Mouse (Mus musculus): ENCODE measurements at regions not wholly inside any gene's neighbourhood (a gene's known extent, or its start where the extent isn't known, plus 50 kb on each side); places are given as distances from the start of the nearest gene placed in this dataset.
"Not testable (repeated sequence)": the region's sequence is repeated elsewhere in the genome, so short reads cannot be mapped to it uniquely, and the experiment has no call there.

DNA sequence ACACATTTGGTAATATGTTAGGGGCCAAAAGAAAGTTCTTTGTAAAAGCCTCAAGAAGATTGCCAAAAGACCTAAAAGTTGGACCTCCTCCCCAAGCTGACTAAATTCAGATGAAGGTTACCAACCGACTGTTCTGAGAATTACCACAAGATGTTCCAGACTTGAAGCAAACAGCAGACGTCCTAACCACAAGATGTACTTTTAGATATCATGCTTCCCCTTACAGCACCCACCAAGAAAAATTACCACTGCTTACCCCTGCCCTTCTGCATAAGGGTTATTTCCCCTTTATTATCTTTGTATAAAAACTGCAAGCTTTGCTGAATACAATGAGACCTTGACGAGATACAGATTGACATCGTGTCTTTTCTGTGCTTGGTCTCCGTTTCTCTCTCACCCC is 121.6 kb upstream of the Cst10 start:
- H3K4me2 ChIP-seq (ENCODE audit: insufficient read depth, low read depth, poor library complexity, severe bottlenecking): no peak overlapping the region
- in situ Hi-C loops (cut with MboI; ENCODE audit: low pct_ligation_motif_present, low pct_unique_long_range_greater_than_20kb, low sequenced_read_pairs) (no loop called here), dilution Hi-C loops (cut with MboI; ENCODE audit: extremely low pct_ligation_motif_present, extremely low pct_unique_long_range_greater_than_20kb, low sequenced_read_pairs) (no loop called here)
- no peak overlapping the region for H3K9ac ChIP-seq (ENCODE audit: insufficient read depth, low read depth)
- no peaks in the 10 kb centered on the region for H3K9me3 ChIP-seq (replicated peaks; ENCODE audit: low read length)
- H3K36me3 ChIP-seq (replicated peaks in 1 of 2; ENCODE audit: control insufficient read depth in 1 of 2, insufficient read depth in 1 of 2, low read length in 1 of 2): no peaks in the 10 kb centered on the region
- no peak for DNase-seq (ENCODE audit: extremely low read depth)
- H3K4me1 ChIP-seq (ENCODE audit: control insufficient read depth in 1 of 2, insufficient read depth in 2 of 2): no peaks in the 10 kb centered on the region
- H3K4me3 ChIP-seq (replicated peaks in 1 of 3; ENCODE audit: low read depth in 2 of 3, low read length in 2 of 3, poor library complexity in 1 of 3): no peak overlapping the region
- no peaks in the 10 kb centered on the region for H3K79me2 ChIP-seq (replicated peaks; ENCODE audit: control insufficient read depth, extremely low read depth, insufficient read depth, poor library complexity, severe bottlenecking)
- no peaks in the 10 kb centered on the region for H3K27me3 ChIP-seq (replicated peaks)
- no peak overlapping the region for H3K27ac ChIP-seq (ENCODE audit: insufficient read depth, low read depth)
- TF ChIP-seq E2F4 (IDR thresholded peaks at IDR 0.05; ENCODE audit: insufficient replicate concordance, low read depth, low read length): no peak
- no peak for TF ChIP-seq NRF1 (IDR thresholded peaks at IDR 0.05; ENCODE audit: low read depth, low read length)
- no peak for TF ChIP-seq MXI1 (IDR thresholded peaks at IDR 0.05; ENCODE audit: low read depth, low read length)
- no peak for TF ChIP-seq UBTF (IDR thresholded peaks at IDR 0.05; ENCODE audit: low read depth, low read length)
- TF ChIP-seq PAX5 (IDR thresholded peaks at IDR 0.05; ENCODE audit: low read length): no peak
- no peak for TF ChIP-seq HCFC1 (IDR thresholded peaks at IDR 0.05; ENCODE audit: low read depth, low read length)
- no peak for TF ChIP-seq TCF12 (IDR thresholded peaks at IDR 0.05; ENCODE audit: low read depth, low read length)
- TF ChIP-seq ZMIZ1 (IDR thresholded peaks at IDR 0.05; ENCODE audit: low read depth, low read length): no peak
- no peak for TF ChIP-seq ELF1 (IDR thresholded peaks at IDR 0.05; ENCODE audit: low read depth, low read length)
- no peak for TF ChIP-seq BHLHE40 (IDR thresholded peaks at IDR 0.05; ENCODE audit: low read depth, low read length)
- TF ChIP-seq MAZ (IDR thresholded peaks at IDR 0.05; ENCODE audit: low read depth, low read length): no peak
- TF ChIP-seq MAFK (IDR thresholded peaks at IDR 0.05; ENCODE audit: insufficient replicate concordance, low read length): no peak

DNA sequence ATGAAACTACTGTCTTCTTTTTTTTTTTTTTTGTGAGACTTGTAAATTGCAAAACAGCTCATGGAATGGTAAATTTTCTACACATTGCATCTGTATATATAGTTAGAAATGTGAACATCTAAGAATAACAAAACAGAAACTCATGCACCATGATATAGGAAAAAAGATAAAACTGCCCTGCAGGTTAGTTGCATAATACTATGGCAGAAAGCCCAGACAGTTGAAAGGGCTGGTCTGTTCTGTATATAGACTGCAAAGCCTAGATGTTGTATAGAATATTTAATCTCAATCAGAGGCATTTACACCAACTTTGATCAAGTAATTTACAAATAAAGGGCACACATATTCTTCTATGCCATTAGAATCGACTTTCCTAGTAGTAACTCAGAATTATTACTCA is 120.7 kb upstream of the Cst10 start:
- no peak for DNase-seq (ENCODE audit: extremely low read depth)
- H3K9ac ChIP-seq (ENCODE audit: insufficient read depth, low read depth): no peak overlapping the region
- in situ Hi-C loops (cut with MboI; ENCODE audit: low pct_ligation_motif_present, low pct_unique_long_range_greater_than_20kb, low sequenced_read_pairs) (no loop called here), dilution Hi-C loops (cut with MboI; ENCODE audit: extremely low pct_ligation_motif_present, extremely low pct_unique_long_range_greater_than_20kb, low sequenced_read_pairs) (no loop called here)
- no peaks in the 10 kb centered on the region for H3K79me2 ChIP-seq (replicated peaks; ENCODE audit: control insufficient read depth, extremely low read depth, insufficient read depth, poor library complexity, severe bottlenecking)
- H3K36me3 ChIP-seq (replicated peaks in 1 of 2; ENCODE audit: control insufficient read depth in 1 of 2, insufficient read depth in 1 of 2, low read length in 1 of 2): no peaks in the 10 kb centered on the region
- H3K9me3 ChIP-seq (replicated peaks; ENCODE audit: low read length): no peaks in the 10 kb centered on the region
- TF ChIP-seq ETS1 (conservative IDR thresholded peaks at IDR 0.05; ENCODE audit: low read depth, low read length) (no peak), EP300 (IDR thresholded peaks at IDR 0.05; ENCODE audit: low read length) (no peak), MEF2A (IDR thresholded peaks at IDR 0.05; ENCODE audit: borderline replicate concordance, low read depth, low read length) (no peak), MAX (IDR thresholded peaks at IDR 0.05; ENCODE audit: low read length) (no peak), POLR2AphosphoS2 (IDR thresholded peaks at IDR 0.05; ENCODE audit: low read depth, low read length) (no peak), CTCF (conservative IDR thresholded peaks at IDR 0.05 in 1 of 2, IDR thresholded peaks at IDR 0.05 in 1 of 2; ENCODE audit: low read depth in 2 of 2, low read length in 2 of 2) (no peak), MXI1 (IDR thresholded peaks at IDR 0.05; ENCODE audit: low read depth, low read length) (no peak), ZKSCAN1 (IDR thresholded peaks at IDR 0.05; ENCODE audit: borderline replicate concordance, low read depth, low read length) (no peak), PAX5 (IDR thresholded peaks at IDR 0.05; ENCODE audit: low read length) (no peak), CHD1 (IDR thresholded peaks at IDR 0.05; ENCODE audit: low read depth, low read length) (no peak)
- no peaks in the 10 kb centered on the region for H3K27me3 ChIP-seq (replicated peaks)
- H3K4me3 ChIP-seq (replicated peaks in 1 of 3; ENCODE audit: low read depth in 2 of 3, low read length in 2 of 3, poor library complexity in 1 of 3): no peak overlapping the region
- no peaks in the 10 kb centered on the region for H3K4me1 ChIP-seq (ENCODE audit: control insufficient read depth in 1 of 2, insufficient read depth in 2 of 2)
- no peak overlapping the region for H3K27ac ChIP-seq (ENCODE audit: insufficient read depth, low read depth)
- H3K4me2 ChIP-seq (ENCODE audit: insufficient read depth, low read depth, poor library complexity, severe bottlenecking): no peak overlapping the region

DNA sequence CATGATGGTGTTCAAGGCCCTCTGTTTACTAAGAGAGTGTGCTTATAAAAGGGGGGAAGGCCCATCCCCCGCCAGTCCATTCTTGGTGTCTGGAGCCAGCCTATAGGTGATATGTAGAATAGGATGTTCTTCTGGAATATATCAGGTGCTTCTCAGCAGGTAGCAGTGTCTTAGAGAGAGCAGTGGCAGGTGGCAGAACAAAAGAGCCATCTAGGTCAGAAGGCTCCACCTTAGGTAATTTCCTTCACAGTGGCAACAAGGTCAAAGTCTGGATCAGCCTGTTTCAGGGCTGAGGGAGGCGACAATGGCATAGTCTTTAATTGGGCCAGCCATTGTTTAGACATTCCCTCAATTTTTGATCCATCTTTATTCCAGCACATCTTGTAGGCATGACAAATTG is 107.9 kb upstream of the Cst10 start:
- H3K36me3 ChIP-seq (replicated peaks in 1 of 2; ENCODE audit: control insufficient read depth in 1 of 2, insufficient read depth in 1 of 2, low read length in 1 of 2); in situ Hi-C loops (cut with MboI; ENCODE audit: low pct_ligation_motif_present, low pct_unique_long_range_greater_than_20kb, low sequenced_read_pairs); H3K4me1 ChIP-seq (ENCODE audit: control insufficient read depth in 1 of 2, insufficient read depth in 2 of 2); H3K27ac ChIP-seq (ENCODE audit: insufficient read depth, low read depth); H3K9me3 ChIP-seq (replicated peaks; ENCODE audit: low read length); dilution Hi-C loops (cut with MboI; ENCODE audit: extremely low pct_ligation_motif_present, extremely low pct_unique_long_range_greater_than_20kb, low sequenced_read_pairs); H3K9ac ChIP-seq (ENCODE audit: insufficient read depth, low read depth); H3K4me3 ChIP-seq (replicated peaks in 1 of 3; ENCODE audit: low read depth in 2 of 3, low read length in 2 of 3, poor library complexity in 1 of 3); H3K79me2 ChIP-seq (replicated peaks; ENCODE audit: control insufficient read depth, extremely low read depth, insufficient read depth, poor library complexity, severe bottlenecking); H3K27me3 ChIP-seq (replicated peaks); H3K4me2 ChIP-seq (ENCODE audit: insufficient read depth, low read depth, poor library complexity, severe bottlenecking); DNase-seq (ENCODE audit: extremely low read depth): not testable (repeated sequence)
